Mouse (Mus musculus) stomach, embryonic 15.5 days (tissue): ENCODE data around the gene Tmem213. TPM values are rescaled to one million over a fixed set of nuclear protein-coding genes. Genes with fewer than 3 reads are reported as not detected.
A peak's percentile ranks its signal among the peaks of the same experiment; 100 is the strongest.

Experiments
- ATAC-seq: fragments of 200-750 bp; cut with Nextera tagmentation; 2 replicates; pipeline ENCODE4 v1.8.0; 2017; ENCODE audit warnings: low read depth, moderate number of reproducible peaks, moderate TSS enrichment; ENCODE audit not compliant: insufficient read depth, low FRiP score
- H3K27ac ChIP-seq: fragments of 300-500 bp; sonication (generic); 2 replicates; pipeline ENCODE4 v1.5.1; 2015; ENCODE audit warnings: mild to moderate bottlenecking, inconsistent platforms
- H3K27me3 ChIP-seq: fragments of 300-500 bp; sonication (generic); replicated peaks from 2 replicates; pipeline ENCODE4 v1.6.1; 2015; ENCODE audit warnings: inconsistent platforms
- H3K36me3 ChIP-seq: fragments of 300-500 bp; sonication (generic); 2 replicates; pipeline ENCODE4 v1.6.1; 2015; ENCODE audit warnings: inconsistent platforms
- H3K4me1 ChIP-seq: fragments of 300-500 bp; sonication (generic); 2 replicates; pipeline ENCODE4 v1.6.1; 2015; ENCODE audit warnings: inconsistent platforms
- H3K4me2 ChIP-seq: fragments of 300-500 bp; sonication (generic); 2 replicates; pipeline ENCODE4 v1.6.1; 2015; ENCODE audit warnings: mild to moderate bottlenecking, inconsistent platforms
- H3K4me3 ChIP-seq: fragments of 300-500 bp; sonication (generic); replicated peaks from 2 replicates; pipeline ENCODE4 v1.5.1; 2015; ENCODE audit warnings: inconsistent platforms
- H3K9ac ChIP-seq: fragments of 300-500 bp; sonication (generic); 2 replicates; pipeline ENCODE4 v1.6.1; 2015; ENCODE audit warnings: inconsistent platforms
- H3K9me3 ChIP-seq: fragments of 300-500 bp; sonication (generic); 2 replicates; pipeline ENCODE4 v1.6.1; 2016; ENCODE audit warnings: inconsistent platforms
- WGBS: fragments of 180-500 bp; shearing (Covaris S2); methylation state at CpG from one replicate; pipeline ENCODE4 v1.1.7; 2015; 5-methylcytosine and 5-hydroxymethylcytosine counted together
- polyA plus RNA-seq: library from polyadenylated mRNA; unstranded; fragments of >200 nt; fragmentation: Nextera tagmentation; extraction: Ambion mirVana; gene quantifications from 2 replicates; pipeline ENCODE4 v1.2.1, GENCODE M21; 2015

The Tmem213 gene
- polyA plus RNA-seq, 1 experiment from 2014 or later: 1.4 TPM

DNA sequence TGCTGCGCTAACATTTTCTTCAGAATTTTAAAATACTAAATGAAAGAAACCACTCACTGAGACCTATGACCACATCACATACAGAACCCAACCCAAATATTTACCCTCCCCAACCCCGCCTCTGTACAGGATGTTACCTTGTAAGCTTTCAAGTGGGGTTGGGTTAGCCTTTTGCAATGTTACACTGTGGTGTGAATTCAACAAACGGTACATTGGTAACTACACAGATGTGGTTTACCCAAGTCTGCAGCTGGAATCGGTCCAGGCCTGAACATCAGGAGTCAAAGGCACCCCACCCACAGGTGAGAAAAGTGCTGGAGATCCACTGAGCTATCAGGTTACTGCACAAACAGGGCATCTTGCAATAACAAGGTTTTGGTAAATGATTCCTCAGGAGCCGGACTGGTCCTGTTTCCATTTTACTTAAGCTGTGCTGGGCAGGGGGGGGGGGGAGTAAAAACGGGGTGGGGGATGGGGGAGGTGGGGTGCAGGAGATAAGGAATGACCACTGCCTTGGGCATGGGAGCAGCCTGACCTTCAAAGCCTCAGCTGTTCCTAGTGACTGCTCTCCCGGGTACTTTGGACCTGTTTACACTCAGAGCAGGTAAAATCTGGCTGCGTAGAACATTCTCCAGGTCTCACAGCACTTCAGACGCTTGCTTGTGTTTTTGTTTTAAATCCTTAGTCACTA is 11.8 kb downstream of the Tmem213 start:
- no peaks in the 10 kb centered on the region for H3K27me3 ChIP-seq
- no peak overlapping the region for H3K27ac ChIP-seq
- no peak overlapping the region for H3K4me3 ChIP-seq
- no peaks in the 10 kb centered on the region for H3K9me3 ChIP-seq
- H3K9ac ChIP-seq: no peak overlapping the region
- peak; percentile 75; the same call in 1 of the 2 replicates for ATAC-seq
- no peaks in the 10 kb centered on the region for H3K36me3 ChIP-seq
- H3K4me2 ChIP-seq: no peak overlapping the region
- H3K4me1 ChIP-seq: no peaks in the 10 kb centered on the region
- 41% methylated on average over 9 of the region's 9 CpGs for WGBS

DNA sequence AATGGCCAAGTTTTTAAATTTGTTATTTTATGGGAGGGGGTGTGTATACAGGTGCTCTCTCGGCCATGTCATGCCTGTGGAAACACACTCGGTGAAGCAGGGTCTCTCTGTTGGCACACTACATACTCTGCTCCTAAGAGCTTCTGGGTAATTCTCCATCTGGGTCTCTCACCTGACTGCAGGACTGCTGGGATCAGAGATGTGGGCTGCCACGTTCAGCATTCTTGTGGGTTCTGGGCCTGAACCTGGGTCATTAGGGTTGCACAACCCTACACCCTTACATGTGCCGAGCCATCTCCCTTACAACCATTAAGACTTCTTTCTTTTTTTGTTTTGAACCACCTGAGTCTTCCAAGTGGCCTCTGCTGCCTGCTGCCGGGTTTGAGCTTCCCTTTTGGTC is 12.8 kb downstream of the Tmem213 start:
- Histone ChIP-seq H3K4me2 (no peak overlapping the region), H3K36me3 (0 out of 2 replicates have a peak, but pooled peaks cover 2% of the 10 kb centered on the region), H3K27ac (no peak overlapping the region), H3K27me3 (no peaks in the 10 kb centered on the region), H3K4me1 (no peaks in the 10 kb centered on the region), H3K9ac (no peak overlapping the region), H3K4me3 (no peak overlapping the region), H3K9me3 (no peaks in the 10 kb centered on the region)
- ATAC-seq: no peak
- WGBS: 72% methylated on average over 5 of the region's 5 CpGs

DNA sequence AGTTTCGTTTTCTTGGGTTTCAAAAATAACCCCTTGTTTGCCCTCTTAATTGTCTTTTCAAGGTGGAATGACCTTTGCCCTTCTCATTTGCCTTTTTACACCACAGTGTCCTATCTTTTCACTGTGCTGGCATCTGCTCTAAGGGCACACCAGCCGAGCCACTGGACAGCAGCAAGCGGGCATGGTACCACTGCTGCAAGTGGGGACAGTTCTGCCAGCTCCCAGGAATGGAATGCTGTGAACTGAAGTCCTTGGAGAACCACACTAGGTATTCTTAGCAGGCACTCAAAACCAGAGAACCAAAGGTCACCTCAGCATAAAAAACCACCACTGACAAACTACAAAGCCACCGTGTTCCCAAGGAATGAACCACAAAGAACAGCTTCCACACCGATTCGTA is 13.7 kb downstream of the Tmem213 start:
- Histone ChIP-seq H3K27ac (no peak overlapping the region), H3K4me3 (no peak overlapping the region), H3K9ac (no peak overlapping the region), H3K4me1 (no peaks in the 10 kb centered on the region), H3K27me3 (no peaks in the 10 kb centered on the region), H3K9me3 (no peaks in the 10 kb centered on the region), H3K4me2 (no peak overlapping the region), H3K36me3 (0 out of 2 replicates have a peak, but pooled peaks cover 4% of the 10 kb centered on the region)
- 63% methylated on average over 6 of the region's 6 CpGs for WGBS
- ATAC-seq: no peak

DNA sequence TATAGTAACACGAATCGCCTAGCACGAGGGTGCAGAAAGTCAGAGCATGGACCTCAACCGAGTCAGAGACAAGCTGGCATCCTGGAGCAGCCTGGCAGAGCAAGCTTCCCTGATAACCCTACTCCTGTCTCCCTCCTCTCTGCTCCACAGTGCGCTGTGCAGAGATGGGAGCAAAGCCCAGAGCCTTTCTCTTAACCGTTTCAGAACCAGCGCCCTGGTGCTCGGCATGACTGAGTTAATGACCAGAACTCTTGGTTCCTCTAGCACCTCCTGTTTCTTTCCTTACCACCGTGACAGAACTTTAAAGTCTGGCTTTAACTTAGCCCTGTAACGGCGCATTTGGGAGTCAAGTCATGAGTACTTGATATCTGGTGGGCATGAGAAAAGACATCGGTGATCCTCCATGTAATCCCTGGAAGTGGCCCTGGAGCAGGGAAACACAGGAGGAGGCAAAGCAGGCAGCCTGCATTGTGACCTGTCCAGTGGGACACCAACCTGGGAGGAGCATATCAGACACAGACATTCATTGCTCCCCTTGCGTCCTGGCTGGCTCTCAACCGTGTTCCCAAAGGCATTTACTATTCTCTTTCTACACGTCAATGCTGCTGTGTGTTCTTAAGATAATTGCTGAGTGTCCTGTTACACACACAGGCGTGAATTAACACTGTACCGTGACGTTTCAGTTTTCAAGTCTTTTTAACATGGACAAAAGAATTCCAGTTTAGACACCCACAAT is 14.6 kb downstream of the Tmem213 start:
- H3K27ac ChIP-seq: no peak overlapping the region
- no peaks in the 10 kb centered on the region for H3K4me1 ChIP-seq
- no peaks in the 10 kb centered on the region for H3K27me3 ChIP-seq
- 77% methylated on average over 18 of the region's 18 CpGs for WGBS
- no peak overlapping the region for H3K4me2 ChIP-seq
- H3K9me3 ChIP-seq: no peaks in the 10 kb centered on the region
- no peak overlapping the region for H3K9ac ChIP-seq
- ATAC-seq: no peak
- no peak overlapping the region for H3K4me3 ChIP-seq
- 0 out of 2 replicates have a peak, but pooled peaks cover 8% of the 10 kb centered on the region for H3K36me3 ChIP-seq

DNA sequence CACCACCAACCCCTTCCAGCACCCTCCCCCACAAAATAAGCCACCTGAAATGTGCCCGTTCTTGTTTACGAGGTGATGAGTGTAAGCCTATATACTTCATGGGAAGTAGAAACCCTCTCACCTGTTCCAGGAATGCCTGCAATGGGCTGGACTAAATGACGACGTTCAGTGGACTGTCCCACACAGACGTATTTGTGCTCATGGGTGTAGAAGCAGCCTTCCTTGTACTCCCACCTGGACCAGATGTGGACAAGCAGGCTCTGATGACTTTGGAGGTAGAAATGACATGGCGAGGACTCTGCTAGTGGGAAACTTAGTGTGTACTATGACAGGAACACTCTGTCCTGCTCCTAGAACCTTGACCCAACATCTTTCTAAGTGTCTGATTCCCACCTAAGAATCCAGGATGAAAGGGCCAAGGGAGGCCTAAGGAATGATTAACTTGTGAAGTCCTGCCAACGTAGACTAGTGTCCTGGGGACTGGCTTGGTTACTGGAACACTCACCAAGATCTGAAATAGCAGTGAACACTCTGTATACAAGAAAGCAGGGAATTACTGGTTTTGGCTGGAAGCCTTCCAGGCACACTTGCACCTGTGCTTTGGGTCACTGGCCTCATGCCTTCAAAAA is 15.3 kb downstream of the Tmem213 start, which contains the start of gene Atp6v0a4:
Atp6v0a4 (minus strand) TSS at position 380 of the 629 bp plus-strand sequence.
- no peak within 1 kb of the TSS for H3K4me2 ChIP-seq
- WGBS: 83% methylated on average over 7 of the region's 7 CpGs
- no peaks in the 10 kb centered on the region for H3K4me1 ChIP-seq
- H3K4me3 ChIP-seq: no peak within 1 kb of the TSS
- no peaks in the 10 kb centered on the region for H3K27me3 ChIP-seq
- ATAC-seq: no peak
- H3K9me3 ChIP-seq: no peaks in the 10 kb centered on the region
- no peak within 1 kb of the TSS for H3K9ac ChIP-seq
- H3K36me3 ChIP-seq: 0 out of 2 replicates have a peak, but pooled peaks cover 8% of the 10 kb centered on the region
- H3K27ac ChIP-seq: no peak within 1 kb of the TSS

DNA sequence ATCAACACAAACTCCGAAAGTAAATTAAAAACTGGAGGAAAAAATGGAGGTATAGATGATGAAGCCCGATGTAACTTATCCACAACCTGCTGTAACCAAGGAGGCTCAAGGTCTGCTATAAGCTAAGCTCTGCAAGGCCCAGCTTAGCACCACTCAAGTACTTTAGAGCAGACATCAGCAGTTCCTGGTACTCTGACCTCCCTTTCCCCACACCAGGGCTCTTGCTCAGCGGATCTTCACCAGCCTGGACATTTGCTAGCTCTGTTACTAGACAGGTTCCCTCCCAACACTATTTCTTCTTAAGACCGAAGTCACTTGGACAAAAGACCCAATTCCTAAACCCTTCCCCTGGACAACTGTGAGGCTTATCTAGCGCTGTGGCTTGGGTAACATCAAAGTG is 15.8 kb downstream of the Tmem213 start:
- Histone ChIP-seq H3K4me2 (no peak overlapping the region), H3K9me3 (no peaks in the 10 kb centered on the region), H3K4me1 (no peaks in the 10 kb centered on the region), H3K27ac (no peak overlapping the region), H3K9ac (no peak overlapping the region), H3K27me3 (no peaks in the 10 kb centered on the region), H3K4me3 (no peak overlapping the region), H3K36me3 (0 out of 2 replicates have a peak, but pooled peaks cover 8% of the 10 kb centered on the region)
- no peak for ATAC-seq
- WGBS: 96% methylated on average over 5 of the region's 5 CpGs

DNA sequence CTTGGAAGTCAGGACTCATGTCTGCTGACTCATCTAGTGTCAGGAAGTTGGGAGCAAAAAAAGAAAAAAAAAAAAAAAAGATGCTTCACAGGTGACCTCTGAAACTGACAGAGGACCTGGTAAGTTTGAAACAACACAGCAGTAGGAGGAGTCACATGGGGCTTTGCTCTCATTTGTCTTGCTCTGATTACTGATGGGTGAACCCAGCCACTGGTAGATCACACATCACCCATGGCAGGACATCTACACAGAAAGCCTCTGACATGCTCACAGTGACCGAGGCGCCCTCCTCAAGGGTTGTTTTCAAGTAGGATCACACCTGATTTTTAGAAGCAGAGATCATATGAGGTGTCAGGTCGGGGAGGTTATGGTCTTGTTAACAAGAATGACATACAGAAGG is 16.4 kb downstream of the Tmem213 start:
- WGBS: 89% methylated on average over 3 of the region's 3 CpGs
- Histone ChIP-seq H3K9ac (no peak overlapping the region), H3K27me3 (no peaks in the 10 kb centered on the region), H3K27ac (no peak overlapping the region), H3K4me1 (no peaks in the 10 kb centered on the region), H3K9me3 (no peaks in the 10 kb centered on the region), H3K4me2 (no peak overlapping the region), H3K36me3 (0 out of 2 replicates have a peak, but pooled peaks cover 10% of the 10 kb centered on the region), H3K4me3 (no peak overlapping the region)
- ATAC-seq: no peak

DNA sequence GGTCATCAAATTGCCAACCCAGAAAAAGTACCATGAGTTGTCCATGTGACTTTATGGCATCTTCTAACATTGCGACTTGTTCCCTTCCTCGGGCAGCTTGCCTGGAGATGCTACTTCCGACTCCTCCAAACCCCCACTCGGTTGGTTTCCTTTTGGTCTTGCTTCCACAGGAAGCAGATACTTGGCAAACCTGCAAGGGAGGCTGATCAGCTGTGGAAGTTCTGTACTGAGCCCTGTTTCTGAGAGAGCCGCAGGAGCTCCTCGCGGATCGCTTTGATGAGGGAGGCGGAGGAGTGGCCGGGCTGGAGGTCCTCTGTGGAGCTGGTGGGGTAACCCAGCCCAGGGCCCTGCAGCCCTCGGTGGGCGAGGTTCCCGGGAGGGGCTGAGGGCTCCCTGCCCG is 19.1 kb downstream of the Tmem213 start:
- Histone ChIP-seq H3K9ac (no peak overlapping the region), H3K4me3 (no peak overlapping the region), H3K4me2 (no peak overlapping the region), H3K27me3 (no peaks in the 10 kb centered on the region), H3K4me1 (no peaks in the 10 kb centered on the region), H3K27ac (no peak overlapping the region), H3K9me3 (no peaks in the 10 kb centered on the region), H3K36me3 (0 out of 2 replicates have a peak, but pooled peaks cover 12% of the 10 kb centered on the region)
- ATAC-seq: no peak
- WGBS: 82% methylated on average over 14 of the region's 14 CpGs

DNA sequence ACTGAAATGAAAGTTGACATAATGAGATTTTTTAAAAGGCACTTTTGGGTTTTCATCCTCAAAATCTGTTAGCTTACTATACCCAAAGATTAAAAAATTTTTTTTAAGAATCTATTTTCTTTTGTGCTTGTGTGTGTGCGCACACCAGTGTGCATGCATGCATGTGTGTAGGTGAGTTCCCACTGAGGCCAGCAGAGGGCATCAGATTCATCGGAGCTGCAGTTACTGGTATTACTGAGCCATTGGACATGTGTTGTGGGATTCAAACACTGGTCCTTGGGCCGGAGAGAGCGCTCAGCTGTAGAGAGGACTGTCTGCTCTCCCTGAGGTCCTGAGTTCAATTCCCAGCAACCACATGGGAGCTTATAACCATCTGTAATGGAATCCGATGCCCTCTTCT is 20.8 kb downstream of the Tmem213 start:
- no peak overlapping the region for H3K27ac ChIP-seq
- no peak overlapping the region for H3K9ac ChIP-seq
- H3K9me3 ChIP-seq: no peaks in the 10 kb centered on the region
- no peaks in the 10 kb centered on the region for H3K27me3 ChIP-seq
- H3K4me3 ChIP-seq: no peak overlapping the region
- WGBS: 96% methylated on average over 5 of the region's 5 CpGs
- H3K36me3 ChIP-seq: 0 out of 2 replicates have a peak, but pooled peaks cover 12% of the 10 kb centered on the region
- no peak for ATAC-seq
- no peaks in the 10 kb centered on the region for H3K4me1 ChIP-seq
- H3K4me2 ChIP-seq: no peak overlapping the region

DNA sequence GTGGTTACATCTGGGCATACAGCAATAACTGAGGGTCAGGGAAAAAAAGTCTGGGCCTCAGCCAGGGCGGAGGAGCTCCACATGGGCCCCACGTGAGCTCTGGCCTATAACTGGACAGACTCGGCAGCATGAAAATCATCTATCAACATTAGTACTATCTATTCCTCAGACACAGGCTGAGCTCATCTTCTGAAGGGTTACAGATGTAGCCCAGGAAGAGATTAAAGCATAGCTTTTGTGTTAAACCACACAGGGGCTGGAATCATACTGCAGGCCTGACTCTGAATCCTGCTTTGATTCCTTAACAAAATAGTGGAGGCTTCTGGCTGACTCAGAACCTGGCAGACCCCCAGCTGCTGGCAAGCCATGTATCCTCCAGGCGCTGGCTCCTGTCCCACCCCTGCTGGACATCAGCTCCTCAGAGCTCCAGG is 22.8 kb downstream of the Tmem213 start:
- Histone ChIP-seq H3K9ac (no peak overlapping the region), H3K4me3 (no peak overlapping the region), H3K4me1 (no peaks in the 10 kb centered on the region), H3K4me2 (no peak overlapping the region), H3K36me3 (peaks cover 23% of the 10 kb centered on the region), H3K27ac (no peak overlapping the region), H3K9me3 (no peaks in the 10 kb centered on the region), H3K27me3 (no peaks in the 10 kb centered on the region)
- WGBS: 54% methylated on average over 4 of the region's 4 CpGs
- ATAC-seq: no peak; the same call in 1 of the 2 replicates

DNA sequence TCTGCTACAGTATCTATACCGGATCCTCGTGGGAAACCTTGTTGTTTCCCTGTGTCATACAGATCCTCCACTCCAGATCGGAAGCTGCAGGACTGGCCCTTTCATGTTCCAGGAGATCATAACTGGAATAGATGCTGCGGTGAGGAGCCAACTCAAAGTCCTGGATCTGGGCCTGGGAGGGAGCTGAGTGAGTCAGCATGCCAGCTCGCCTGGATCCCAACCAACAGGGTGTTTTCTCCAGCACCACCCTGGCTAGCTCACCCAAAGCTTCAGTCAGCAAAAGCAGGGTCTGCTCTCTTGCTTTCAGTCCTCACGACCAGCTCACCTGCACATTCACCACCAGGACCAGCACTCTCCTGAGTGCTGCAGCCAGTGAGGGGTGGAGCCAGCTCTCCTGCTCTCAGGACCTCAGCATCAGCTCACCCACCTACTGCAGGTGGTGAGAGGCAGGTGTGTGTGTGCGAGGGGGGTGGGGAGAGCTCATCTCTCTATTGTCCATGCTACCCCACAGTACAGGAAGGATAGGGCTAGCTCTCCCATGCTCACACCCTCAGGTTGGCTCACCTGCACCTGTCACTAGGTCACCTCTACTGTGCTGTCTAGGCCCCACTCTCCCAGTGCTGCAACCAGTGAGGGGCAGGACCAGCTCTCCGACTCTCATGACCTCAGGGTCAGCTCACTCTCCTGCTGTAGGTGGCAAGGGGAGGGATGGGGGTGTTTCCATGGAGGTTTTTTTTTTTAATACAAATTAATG is 25.9 kb downstream of the Tmem213 start:
- no peak overlapping the region for H3K4me2 ChIP-seq
- no peaks in the 10 kb centered on the region for H3K27me3 ChIP-seq
- ATAC-seq: no peak
- H3K4me3 ChIP-seq: no peak overlapping the region
- no peaks in the 10 kb centered on the region for H3K4me1 ChIP-seq
- no peak overlapping the region for H3K9ac ChIP-seq
- peaks cover 16% of the 10 kb centered on the region for H3K36me3 ChIP-seq
- no peaks in the 10 kb centered on the region for H3K9me3 ChIP-seq
- WGBS: 83% methylated on average over 8 of the region's 8 CpGs
- no peak overlapping the region for H3K27ac ChIP-seq
